Mouse (Mus musculus) right cerebral cortex, postnatal 36 days (tissue): ENCODE results near the gene Rhox4b.
"Not testable (repeated sequence)": the region's sequence is repeated elsewhere in the genome, so short reads cannot be mapped to it uniquely, and the experiment has no call there.

Source experiments
- DNase-seq, 2 experiments: peaks; one replicate each; pipeline ENCODE4 v3.0.0; 2022; ENCODE audit warnings: low spot score in 2 of 2, mixed read lengths in 1 of 2

The Rhox4b gene

GRCm38 (mm10) chrX:37432194-37432593, at the start of gene Rhox4b:
Gene Rhox4b, plus strand, starts transcription at chrX:37432494.
- not testable (repeated sequence) for DNase-seq

GRCm38 (mm10) chrX:37390548-37390947, 41.7 kb upstream of the Rhox4b start, which contains the start of gene Rhox4a2:
Gene Rhox4a2, plus strand, starts transcription at chrX:37390848.
- not testable (repeated sequence) for DNase-seq

GRCm38 (mm10) chrX:37411767-37412166, 20.5 kb upstream of the Rhox4b start, which contains the start of gene Rhox2b:
Gene Rhox2b, plus strand, starts transcription at chrX:37412067.
- DNase-seq = not testable (repeated sequence)

GRCm38 (mm10) chrX:37453380-37453779, 21.1 kb downstream of the Rhox4b start, which contains the start of gene Rhox2c:
Gene Rhox2c, plus strand, starts transcription at chrX:37453680.
- not testable (repeated sequence) for DNase-seq

GRCm38 (mm10) chrX:37458285-37458684, 26.0 kb downstream of the Rhox4b start, which contains the start of gene Rhox3c:
Gene Rhox3c, plus strand, starts transcription at chrX:37458585.
- DNase-seq = not testable (repeated sequence)

GRCm38 (mm10) chrX:37480037-37480436, 47.7 kb downstream of the Rhox4b start, which contains the start of gene Rhox4c:
Gene Rhox4c, plus strand, starts transcription at chrX:37480337.
- DNase-seq = not testable (repeated sequence)
